ENCODE assay signal across 12 mouse cellular contexts in the genomic region with DNA sequence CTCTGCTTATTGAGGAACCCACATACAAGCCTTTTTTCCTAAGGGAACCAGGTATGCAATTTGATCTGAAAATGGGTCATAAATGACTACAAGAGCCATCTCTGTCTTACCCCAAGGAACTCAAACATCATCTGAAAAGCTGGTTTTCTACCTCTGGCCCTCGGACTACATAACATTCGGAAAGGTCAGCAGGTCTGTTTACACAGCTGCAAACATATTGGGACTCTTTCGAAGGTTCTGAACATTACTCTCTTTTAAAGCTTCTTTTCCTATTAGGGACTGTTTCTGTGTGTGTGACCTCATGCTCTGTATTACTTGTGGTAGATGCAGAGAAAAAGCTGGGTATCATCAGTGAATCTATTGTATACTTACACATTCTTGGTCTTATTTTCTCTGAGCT.
"Had no signal": no experiment of that assay in that cellular context is flagged by ENCODE, and none has a peak within 500 bp of the region (broad histone marks: within the 10 kb centered on the region; RNA-seq: fewer than 3 reads in every experiment).

No protein-coding gene starts in this region.

- H3K4me1 ChIP-seq: liver, embryonic 13.5 days; midbrain, embryonic 12.5 days; midbrain, embryonic 15.5 days; neural tube, embryonic 13.5 days had no signal

- H3K4me2 ChIP-seq: liver, embryonic 13.5 days; midbrain, embryonic 12.5 days; midbrain, embryonic 15.5 days; neural tube, embryonic 13.5 days had no signal

- DNase-seq: kidney, adult 2 months; kidney, postnatal 14 days; kidney, postnatal 4 days; liver, embryonic 13.5 days; lung, adult 2 months; lung, postnatal 14 days; lung, postnatal 4 days; thymus, adult 18-20 months; thymus, postnatal 4 days had no signal

- H3K9ac ChIP-seq: liver, embryonic 13.5 days; midbrain, embryonic 12.5 days; midbrain, embryonic 15.5 days; neural tube, embryonic 13.5 days had no signal

- H3K27me3 ChIP-seq: liver, embryonic 13.5 days; midbrain, embryonic 12.5 days; midbrain, embryonic 15.5 days; neural tube, embryonic 13.5 days had no signal

- H3K36me3 ChIP-seq: liver, embryonic 13.5 days; midbrain, embryonic 12.5 days; midbrain, embryonic 15.5 days; neural tube, embryonic 13.5 days had no signal

- H3K4me3 ChIP-seq: liver, embryonic 13.5 days; midbrain, embryonic 12.5 days; midbrain, embryonic 15.5 days; neural tube, embryonic 13.5 days had no signal

- H3K9me3 ChIP-seq: liver, embryonic 13.5 days; midbrain, embryonic 12.5 days; midbrain, embryonic 15.5 days; neural tube, embryonic 13.5 days had no signal

- ATAC-seq: midbrain, embryonic 15.5 days had no signal

- H3K27ac ChIP-seq: liver, embryonic 13.5 days; midbrain, embryonic 12.5 days; midbrain, embryonic 15.5 days; neural tube, embryonic 13.5 days had no signal
